Mouse (Mus musculus): Measurements from ENCODE around the gene Apol8. TPM values are rescaled to one million over a fixed set of nuclear protein-coding genes. Genes with fewer than 3 reads are reported as not detected.
"Not testable (repeated sequence)": the region's sequence is repeated elsewhere in the genome, so short reads cannot be mapped to it uniquely, and the experiment has no call there.

The Apol8 gene
- total and polyA plus RNA-seq, 2 experiments from 2014 or later: 0.36 TPM; not detected in 1

- no peaks in the 10 kb centered on the region for H3K4me1 ChIP-seq (ENCODE audit: insufficient read depth, low read length)
- peak; percentile 51 for TF ChIP-seq CTCF (IDR thresholded peaks at IDR 0.05)
- no peak overlapping the region for H3K9ac ChIP-seq (replicated peaks; ENCODE audit: low read length, poor library complexity, severe bottlenecking)
- H3K9me3 ChIP-seq (ENCODE audit: low read length): no peaks in the 10 kb centered on the region
- no peak overlapping the region for H3K27ac ChIP-seq (ENCODE audit: low read depth, low read length)
- no peak overlapping the region for H3K4me3 ChIP-seq (ENCODE audit: low read depth, low read length)
- H3K27me3 ChIP-seq (ENCODE audit: insufficient read depth, low read length): no peaks in the 10 kb centered on the region
- H3K4me2 ChIP-seq (ENCODE audit: low read depth, low read length, poor library complexity, severe bottlenecking): no peak overlapping the region
- no peak for DNase-seq (ENCODE audit: low spot score)
- no peaks in the 10 kb centered on the region for H3K36me3 ChIP-seq (ENCODE audit: insufficient read depth, low read length)
- WGBS: 82% methylated on average over 9 of the region's 9 CpGs
- ATAC-seq (ENCODE audit: low FRiP score): no peak
Measured at GRCm38 (mm10) chr15:77740511-77741297, 16.1 kb downstream of the Apol8 start.

GRCm38 (mm10) chr15:77733903-77734302 is 22.9 kb downstream of the Apol8 start:
- not testable (repeated sequence) for H3K27ac ChIP-seq (ENCODE audit: low read depth, low read length); H3K9me3 ChIP-seq (ENCODE audit: low read length); H3K4me1 ChIP-seq (ENCODE audit: insufficient read depth, low read length); H3K9ac ChIP-seq (replicated peaks; ENCODE audit: low read length, poor library complexity, severe bottlenecking); H3K4me3 ChIP-seq (ENCODE audit: low read depth, low read length); H3K36me3 ChIP-seq (ENCODE audit: insufficient read depth, low read length); DNase-seq (ENCODE audit: low spot score); ATAC-seq (ENCODE audit: low FRiP score); H3K27me3 ChIP-seq (ENCODE audit: insufficient read depth, low read length); H3K4me2 ChIP-seq (ENCODE audit: low read depth, low read length, poor library complexity, severe bottlenecking)
- 64% methylated on average over 4 of the region's 4 CpGs for WGBS

- H3K27me3 ChIP-seq (ENCODE audit: insufficient read depth, low read length); H3K36me3 ChIP-seq (ENCODE audit: insufficient read depth, low read length); H3K9ac ChIP-seq (replicated peaks; ENCODE audit: low read length, poor library complexity, severe bottlenecking); H3K4me1 ChIP-seq (ENCODE audit: insufficient read depth, low read length); ATAC-seq (ENCODE audit: low FRiP score); H3K4me3 ChIP-seq (ENCODE audit: low read depth, low read length); DNase-seq (ENCODE audit: low spot score); H3K9me3 ChIP-seq (ENCODE audit: low read length); H3K27ac ChIP-seq (ENCODE audit: low read depth, low read length); H3K4me2 ChIP-seq (ENCODE audit: low read depth, low read length, poor library complexity, severe bottlenecking): not testable (repeated sequence)
- WGBS: 71% methylated on average over 8 of the region's 8 CpGs
Measured at GRCm38 (mm10) chr15:77733380-77733779, 23.4 kb downstream of the Apol8 start.

- H3K4me2 ChIP-seq (ENCODE audit: low read depth, low read length, poor library complexity, severe bottlenecking); DNase-seq (ENCODE audit: low spot score); H3K9ac ChIP-seq (replicated peaks; ENCODE audit: low read length, poor library complexity, severe bottlenecking); H3K27ac ChIP-seq (ENCODE audit: low read depth, low read length); H3K4me3 ChIP-seq (ENCODE audit: low read depth, low read length); H3K36me3 ChIP-seq (ENCODE audit: insufficient read depth, low read length); H3K4me1 ChIP-seq (ENCODE audit: insufficient read depth, low read length); H3K9me3 ChIP-seq (ENCODE audit: low read length); ATAC-seq (ENCODE audit: low FRiP score); H3K27me3 ChIP-seq (ENCODE audit: insufficient read depth, low read length): not testable (repeated sequence)
- 75% methylated on average over 10 of the region's 10 CpGs for WGBS
Measured at GRCm38 (mm10) chr15:77732851-77733250, 24.0 kb downstream of the Apol8 start.

GRCm38 (mm10) chr15:77731605-77732004 is 25.2 kb downstream of the Apol8 start:
- WGBS: 90% methylated on average over 5 of the region's 5 CpGs
- DNase-seq (ENCODE audit: low spot score) (no peak), ATAC-seq (ENCODE audit: low FRiP score) (no peak)
- H3K27ac ChIP-seq (ENCODE audit: low read depth, low read length): no peak overlapping the region
- H3K36me3 ChIP-seq (ENCODE audit: insufficient read depth, low read length): no peaks in the 10 kb centered on the region
- H3K27me3 ChIP-seq (ENCODE audit: insufficient read depth, low read length): no peaks in the 10 kb centered on the region
- no peaks in the 10 kb centered on the region for H3K4me1 ChIP-seq (ENCODE audit: insufficient read depth, low read length)
- TF ChIP-seq CTCF (IDR thresholded peaks at IDR 0.05): no peak
- H3K4me3 ChIP-seq (ENCODE audit: low read depth, low read length): no peak overlapping the region
- no peak overlapping the region for H3K9ac ChIP-seq (replicated peaks; ENCODE audit: low read length, poor library complexity, severe bottlenecking)
- H3K9me3 ChIP-seq (ENCODE audit: low read length): no peaks in the 10 kb centered on the region
- H3K4me2 ChIP-seq (ENCODE audit: low read depth, low read length, poor library complexity, severe bottlenecking): no peak overlapping the region

- H3K4me1 ChIP-seq (ENCODE audit: insufficient read depth, low read length); H3K9ac ChIP-seq (replicated peaks; ENCODE audit: low read length, poor library complexity, severe bottlenecking); H3K27ac ChIP-seq (ENCODE audit: low read depth, low read length); H3K9me3 ChIP-seq (ENCODE audit: low read length); DNase-seq (ENCODE audit: low spot score); H3K4me3 ChIP-seq (ENCODE audit: low read depth, low read length); H3K27me3 ChIP-seq (ENCODE audit: insufficient read depth, low read length); H3K4me2 ChIP-seq (ENCODE audit: low read depth, low read length, poor library complexity, severe bottlenecking); ATAC-seq (ENCODE audit: low FRiP score); H3K36me3 ChIP-seq (ENCODE audit: insufficient read depth, low read length): not testable (repeated sequence)
- WGBS: no CpG with 5 or more reads among the region's 4 CpGs
Measured at GRCm38 (mm10) chr15:77728739-77729138, 28.1 kb downstream of the Apol8 start, which contains the start of gene Apol9b. Gene Apol9b (plus strand): TSS chr15:77729039.

GRCm38 (mm10) chr15:77727745-77728144 is 29.1 kb downstream of the Apol8 start:
- not testable (repeated sequence) for ATAC-seq (ENCODE audit: low FRiP score); H3K9me3 ChIP-seq (ENCODE audit: low read length); H3K27me3 ChIP-seq (ENCODE audit: insufficient read depth, low read length); DNase-seq (ENCODE audit: low spot score); H3K4me3 ChIP-seq (ENCODE audit: low read depth, low read length); H3K27ac ChIP-seq (ENCODE audit: low read depth, low read length); H3K4me1 ChIP-seq (ENCODE audit: insufficient read depth, low read length); H3K9ac ChIP-seq (replicated peaks; ENCODE audit: low read length, poor library complexity, severe bottlenecking); H3K4me2 ChIP-seq (ENCODE audit: low read depth, low read length, poor library complexity, severe bottlenecking); H3K36me3 ChIP-seq (ENCODE audit: insufficient read depth, low read length)
- 95% methylated on average over 3 of the region's 3 CpGs for WGBS
